Mouse (Mus musculus) kidney, embryonic 15.5 days (tissue): ENCODE results near the gene Il13ra1. TPM values are rescaled to one million over a fixed set of nuclear protein-coding genes. Genes with fewer than 3 reads are reported as not detected.

ENCODE experiments used
- ATAC-seq: fragments of 200-750 bp; cut with Nextera tagmentation; replicated peaks from 2 replicates; pipeline ENCODE4 v1.8.0; 2017; ENCODE audit warnings: moderate TSS enrichment; ENCODE audit not compliant: low FRiP score
- H3K27ac ChIP-seq: fragments of 300-500 bp; sonication (generic); 2 replicates; pipeline ENCODE4 v1.5.1; 2015; ENCODE audit warnings: mild to moderate bottlenecking, inconsistent platforms
- H3K27me3 ChIP-seq: fragments of 300-500 bp; sonication (generic); 2 replicates; pipeline ENCODE4 v1.6.1; 2015; ENCODE audit warnings: inconsistent platforms
- H3K36me3 ChIP-seq: fragments of 300-500 bp; sonication (generic); 2 replicates; pipeline ENCODE4 v1.6.1; 2015; ENCODE audit warnings: inconsistent platforms
- H3K4me1 ChIP-seq: fragments of 300-500 bp; sonication (generic); 2 replicates; pipeline ENCODE4 v1.6.1; 2015; ENCODE audit warnings: inconsistent platforms
- H3K4me2 ChIP-seq: fragments of 300-500 bp; sonication (generic); 2 replicates; pipeline ENCODE4 v1.6.1; 2015; ENCODE audit warnings: moderate library complexity, mild to moderate bottlenecking, inconsistent platforms
- H3K4me3 ChIP-seq: fragments of 300-500 bp; sonication (generic); replicated peaks from 2 replicates; pipeline ENCODE4 v1.5.1; 2015; ENCODE audit warnings: mild to moderate bottlenecking, inconsistent platforms
- H3K9ac ChIP-seq: fragments of 300-500 bp; sonication (generic); 2 replicates; pipeline ENCODE4 v1.6.1; 2015; ENCODE audit warnings: mild to moderate bottlenecking, inconsistent platforms
- H3K9me3 ChIP-seq: fragments of 300-500 bp; sonication (generic); replicated peaks from 2 replicates; pipeline ENCODE4 v1.6.1; 2016; ENCODE audit warnings: inconsistent platforms
- WGBS: fragments of 180-500 bp; shearing (Covaris S2); methylation state at CpG from one replicate; pipeline ENCODE4 v1.1.7; 2015; ENCODE audit warnings: mixed read lengths; 5-methylcytosine and 5-hydroxymethylcytosine counted together
- polyA plus RNA-seq: library from polyadenylated mRNA; unstranded; fragments of >200 nt; fragmentation: Nextera tagmentation; extraction: Ambion mirVana; gene quantifications from 2 replicates; pipeline ENCODE4 v1.2.1, GENCODE M21; 2015

Gene Il13ra1
- polyA plus RNA-seq, 1 experiment from 2014 or later: 28.4 TPM

DNA sequence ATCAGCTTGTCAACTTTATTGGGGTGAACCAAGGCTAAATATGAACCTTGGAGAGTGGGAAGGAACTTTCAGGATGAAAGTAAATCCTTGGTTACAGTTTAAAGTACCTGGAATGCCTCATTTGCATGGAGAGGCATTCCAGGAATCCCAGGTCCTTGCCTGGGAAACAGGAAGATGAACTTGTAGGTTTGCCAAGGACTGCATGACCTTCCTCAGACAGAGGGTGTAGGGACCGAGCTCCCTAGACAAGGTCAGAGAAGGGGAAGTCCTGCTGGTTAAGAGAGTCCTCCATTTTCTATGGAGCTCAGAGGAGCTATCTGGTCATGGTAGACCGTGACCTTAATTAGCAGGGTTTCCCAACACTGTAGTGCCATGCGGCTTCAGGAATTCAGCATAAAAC, 99.3 kb downstream of the Il13ra1 start:
- Histone ChIP-seq H3K4me1 (no peaks in the 10 kb centered on the region), H3K36me3 (no peaks in the 10 kb centered on the region), H3K9ac (no peak overlapping the region), H3K4me3 (no peak overlapping the region), H3K4me2 (no peak overlapping the region), H3K27ac (no peak overlapping the region), H3K27me3 (no peaks in the 10 kb centered on the region), H3K9me3 (no peaks in the 10 kb centered on the region)
- no peak for ATAC-seq
- WGBS: 76% methylated on average over 3 of the region's 3 CpGs

Other genes starting within 250 kb of the Il13ra1 start
- 11.5 and 13.2 TPM in 2 replicates for gene Dock11, start 223.3 kb upstream of the Il13ra1 start, polyA plus RNA-seq
- 5.4 and 7.1 TPM in 2 replicates for gene Zcchc12, start 83.8 kb downstream of the Il13ra1 start, polyA plus RNA-seq
- gene Lonrf3, start 216.2 kb downstream of the Il13ra1 start, polyA plus RNA-seq: 0.30 and 0.36 TPM in 2 replicates